Mouse (Mus musculus): ENCODE measurements around the gene Rab3b. TPM values are rescaled to one million over a fixed set of nuclear protein-coding genes. Genes with fewer than 3 reads are reported as not detected.
"Not testable (repeated sequence)": the region's sequence is repeated elsewhere in the genome, so short reads cannot be mapped to it uniquely, and the experiment has no call there.

The Rab3b gene
- polyA plus RNA-seq, 1 experiment from 2014 or later: 4.5 TPM

GRCm38 (mm10) chr4:108927945-108928344 lies 49.1 kb downstream of the Rab3b start:
- H3K4me1 ChIP-seq (replicated peaks); H3K36me3 ChIP-seq; H3K4me2 ChIP-seq; H3K9me3 ChIP-seq (replicated peaks); H3K27me3 ChIP-seq; H3K27ac ChIP-seq; ATAC-seq (replicated peaks; ENCODE audit: insufficient number of reproducible peaks, insufficient read depth, low FRiP score, low read depth); H3K9ac ChIP-seq; H3K4me3 ChIP-seq: not testable (repeated sequence)
- 81% methylated on average over 9 of the region's 9 CpGs for WGBS

GRCm38 (mm10) chr4:108933163-108933562 lies 54.3 kb downstream of the Rab3b start:
- H3K36me3 ChIP-seq: no peaks in the 10 kb centered on the region
- H3K9me3 ChIP-seq (replicated peaks): no peaks in the 10 kb centered on the region
- ATAC-seq (replicated peaks; ENCODE audit: insufficient number of reproducible peaks, insufficient read depth, low FRiP score, low read depth): no peak
- H3K4me3 ChIP-seq: no peak overlapping the region
- WGBS: 53% methylated on average over 1 of the region's 1 CpGs
- H3K9ac ChIP-seq: no peak overlapping the region
- 0 out of 2 replicates have a peak, but pooled peaks cover 1% of the 10 kb centered on the region for H3K4me1 ChIP-seq (replicated peaks)
- no peak overlapping the region for H3K4me2 ChIP-seq
- no peaks in the 10 kb centered on the region for H3K27me3 ChIP-seq
- H3K27ac ChIP-seq: no peak overlapping the region

GRCm38 (mm10) chr4:108934856-108935255 lies 56.0 kb downstream of the Rab3b start:
- H3K9me3 ChIP-seq (replicated peaks): no peaks in the 10 kb centered on the region
- ATAC-seq (replicated peaks; ENCODE audit: insufficient number of reproducible peaks, insufficient read depth, low FRiP score, low read depth): no peak
- H3K27ac ChIP-seq: no peak overlapping the region
- no peak overlapping the region for H3K9ac ChIP-seq
- 77% methylated on average over 4 of the region's 4 CpGs for WGBS
- H3K4me2 ChIP-seq: no peak overlapping the region
- H3K4me1 ChIP-seq (replicated peaks): 0 out of 2 replicates have a peak, but pooled peaks cover 3% of the 10 kb centered on the region
- H3K27me3 ChIP-seq: no peaks in the 10 kb centered on the region
- no peak overlapping the region for H3K4me3 ChIP-seq
- no peaks in the 10 kb centered on the region for H3K36me3 ChIP-seq

- Histone ChIP-seq H3K9ac (no peak overlapping the region), H3K4me2 (no peak overlapping the region), H3K27me3 (no peaks in the 10 kb centered on the region), H3K4me1 (replicated peaks) (0 out of 2 replicates have a peak, but pooled peaks cover 3% of the 10 kb centered on the region), H3K9me3 (replicated peaks) (no peaks in the 10 kb centered on the region), H3K27ac (no peak overlapping the region), H3K36me3 (no peaks in the 10 kb centered on the region), H3K4me3 (no peak overlapping the region)
- no peak for ATAC-seq (replicated peaks; ENCODE audit: insufficient number of reproducible peaks, insufficient read depth, low FRiP score, low read depth)
- WGBS: 63% methylated on average over 12 of the region's 12 CpGs
Measured at GRCm38 (mm10) chr4:108937848-108938771, 59.2 kb downstream of the Rab3b start.

- 77% methylated on average over 17 of the region's 17 CpGs for WGBS
- no peak overlapping the region for H3K9ac ChIP-seq
- H3K4me2 ChIP-seq: no peak overlapping the region
- H3K4me3 ChIP-seq: no peak overlapping the region
- no peaks in the 10 kb centered on the region for H3K36me3 ChIP-seq
- ATAC-seq (replicated peaks; ENCODE audit: insufficient number of reproducible peaks, insufficient read depth, low FRiP score, low read depth): no peak
- 0 out of 2 replicates have a peak, but pooled peaks cover 3% of the 10 kb centered on the region for H3K4me1 ChIP-seq (replicated peaks)
- H3K27ac ChIP-seq: no peak overlapping the region
- H3K9me3 ChIP-seq (replicated peaks): no peaks in the 10 kb centered on the region
- no peaks in the 10 kb centered on the region for H3K27me3 ChIP-seq
Measured at GRCm38 (mm10) chr4:108940681-108941473, 62.0 kb downstream of the Rab3b start.

GRCm38 (mm10) chr4:108942171-108942570 lies 63.3 kb downstream of the Rab3b start:
- H3K4me2 ChIP-seq: no peak overlapping the region
- H3K27me3 ChIP-seq: no peaks in the 10 kb centered on the region
- H3K27ac ChIP-seq: no peak overlapping the region
- 81% methylated on average over 4 of the region's 4 CpGs for WGBS
- no peak overlapping the region for H3K9ac ChIP-seq
- no peak for ATAC-seq (replicated peaks; ENCODE audit: insufficient number of reproducible peaks, insufficient read depth, low FRiP score, low read depth)
- H3K36me3 ChIP-seq: no peaks in the 10 kb centered on the region
- H3K9me3 ChIP-seq (replicated peaks): no peaks in the 10 kb centered on the region
- 0 out of 2 replicates have a peak, but pooled peaks cover 3% of the 10 kb centered on the region for H3K4me1 ChIP-seq (replicated peaks)
- no peak overlapping the region for H3K4me3 ChIP-seq

- no peak overlapping the region for H3K4me2 ChIP-seq
- no peak overlapping the region for H3K4me3 ChIP-seq
- no peak for ATAC-seq (replicated peaks; ENCODE audit: insufficient number of reproducible peaks, insufficient read depth, low FRiP score, low read depth)
- 0 out of 2 replicates have a peak, but pooled peaks cover 2% of the 10 kb centered on the region for H3K4me1 ChIP-seq (replicated peaks)
- no peaks in the 10 kb centered on the region for H3K36me3 ChIP-seq
- no peak overlapping the region for H3K27ac ChIP-seq
- H3K9me3 ChIP-seq (replicated peaks): no peaks in the 10 kb centered on the region
- H3K27me3 ChIP-seq: no peaks in the 10 kb centered on the region
- no peak overlapping the region for H3K9ac ChIP-seq
- 79% methylated on average over 11 of the region's 11 CpGs for WGBS
Measured at GRCm38 (mm10) chr4:108942986-108943720, 64.3 kb downstream of the Rab3b start.

- H3K27ac ChIP-seq: no peak overlapping the region
- H3K4me3 ChIP-seq: no peak overlapping the region
- 76% methylated on average over 7 of the region's 7 CpGs for WGBS
- H3K36me3 ChIP-seq: no peaks in the 10 kb centered on the region
- H3K4me2 ChIP-seq: no peak overlapping the region
- no peaks in the 10 kb centered on the region for H3K9me3 ChIP-seq (replicated peaks)
- H3K9ac ChIP-seq: no peak overlapping the region
- H3K27me3 ChIP-seq: no peaks in the 10 kb centered on the region
- ATAC-seq (replicated peaks; ENCODE audit: insufficient number of reproducible peaks, insufficient read depth, low FRiP score, low read depth): no peak
- no peaks in the 10 kb centered on the region for H3K4me1 ChIP-seq (replicated peaks)
Measured at GRCm38 (mm10) chr4:108949168-108949567, 70.3 kb downstream of the Rab3b start.

- WGBS: 89% methylated on average over 1 of the region's 1 CpGs
- no peak overlapping the region for H3K9ac ChIP-seq
- no peak for ATAC-seq (replicated peaks; ENCODE audit: insufficient number of reproducible peaks, insufficient read depth, low FRiP score, low read depth)
- H3K4me3 ChIP-seq: no peak overlapping the region
- H3K27me3 ChIP-seq: no peaks in the 10 kb centered on the region
- H3K27ac ChIP-seq: no peak overlapping the region
- no peaks in the 10 kb centered on the region for H3K4me1 ChIP-seq (replicated peaks)
- H3K36me3 ChIP-seq: no peaks in the 10 kb centered on the region
- no peaks in the 10 kb centered on the region for H3K9me3 ChIP-seq (replicated peaks)
- no peak overlapping the region for H3K4me2 ChIP-seq
Measured at GRCm38 (mm10) chr4:108950201-108950600, 71.3 kb downstream of the Rab3b start.

GRCm38 (mm10) chr4:108951663-108952062 lies 72.8 kb downstream of the Rab3b start:
- Histone ChIP-seq H3K36me3 (no peaks in the 10 kb centered on the region), H3K4me2 (no peak overlapping the region), H3K9ac (no peak overlapping the region), H3K9me3 (replicated peaks) (no peaks in the 10 kb centered on the region), H3K27ac (no peak overlapping the region), H3K27me3 (no peaks in the 10 kb centered on the region), H3K4me1 (replicated peaks) (no peaks in the 10 kb centered on the region), H3K4me3 (no peak overlapping the region)
- WGBS: 77% methylated on average over 4 of the region's 4 CpGs
- ATAC-seq (replicated peaks; ENCODE audit: insufficient number of reproducible peaks, insufficient read depth, low FRiP score, low read depth): no peak

GRCm38 (mm10) chr4:108959696-108960095 lies 80.8 kb downstream of the Rab3b start:
- ATAC-seq (replicated peaks; ENCODE audit: insufficient number of reproducible peaks, insufficient read depth, low FRiP score, low read depth): no peak
- Histone ChIP-seq H3K4me1 (replicated peaks) (no peaks in the 10 kb centered on the region), H3K9ac (no peak overlapping the region), H3K9me3 (replicated peaks) (no peaks in the 10 kb centered on the region), H3K36me3 (no peaks in the 10 kb centered on the region), H3K27ac (no peak overlapping the region), H3K4me3 (no peak overlapping the region), H3K27me3 (no peaks in the 10 kb centered on the region), H3K4me2 (no peak overlapping the region)
- 77% methylated on average over 3 of the region's 3 CpGs for WGBS
